Mouse (Mus musculus) thymus, postnatal 0 days (tissue): ENCODE measurements around the gene 4933428G20Rik. TPM values are rescaled to one million over a fixed set of nuclear protein-coding genes. Genes with fewer than 3 reads are reported as not detected.

Experiments used
- DNase-seq: peaks from one replicate; pipeline ENCODE4 v3.0.0-alpha.2; 2015; ENCODE audit warnings: low spot score
- polyA plus RNA-seq: library from polyadenylated mRNA; unstranded; fragments of >200 nt; fragmentation: Nextera tagmentation; extraction: Ambion mirVana; gene quantifications from 2 replicates; pipeline ENCODE4 v1.2.1, GENCODE M21; 2015

4933428G20Rik gene
- 0.09 and 0.12 TPM in 2 replicates for polyA plus RNA-seq

- DNase-seq: no peak
These were observed at the start of gene 4933428G20Rik for GRCm38 (mm10) chr11:97499865-97500719. Gene 4933428G20Rik (minus strand): TSS chr11:97500340.

GRCm38 (mm10) chr11:97548757-97549156 is 48.6 kb upstream of the 4933428G20Rik start:
- no peak for DNase-seq

- DNase-seq: no peak
These were observed 48.0 kb upstream of the 4933428G20Rik start for GRCm38 (mm10) chr11:97547957-97548706.

GRCm38 (mm10) chr11:97546804-97547411 is 46.8 kb upstream of the 4933428G20Rik start:
- DNase-seq: peak; percentile 19

GRCm38 (mm10) chr11:97545808-97546560 is 45.8 kb upstream of the 4933428G20Rik start:
- DNase-seq: no peak

GRCm38 (mm10) chr11:97543883-97544282 is 43.7 kb upstream of the 4933428G20Rik start:
- no peak for DNase-seq

- DNase-seq: no peak
These were observed 43.1 kb upstream of the 4933428G20Rik start for GRCm38 (mm10) chr11:97543181-97543733.

- DNase-seq: no peak
These were observed 42.3 kb upstream of the 4933428G20Rik start for GRCm38 (mm10) chr11:97542171-97543150.

- no peak for DNase-seq
These were observed 40.5 kb upstream of the 4933428G20Rik start for GRCm38 (mm10) chr11:97540604-97541003.

- DNase-seq: no peak
These were observed 40.0 kb upstream of the 4933428G20Rik start for GRCm38 (mm10) chr11:97540136-97540535.

- DNase-seq: no peak
These were observed 39.5 kb upstream of the 4933428G20Rik start for GRCm38 (mm10) chr11:97539622-97540021.

- DNase-seq: no peak
These were observed 37.5 kb upstream of the 4933428G20Rik start for GRCm38 (mm10) chr11:97537580-97538089.

- no peak for DNase-seq
These were observed 36.9 kb upstream of the 4933428G20Rik start for GRCm38 (mm10) chr11:97536835-97537579.

- no peak for DNase-seq
These were observed 36.1 kb upstream of the 4933428G20Rik start for GRCm38 (mm10) chr11:97536083-97536747.

GRCm38 (mm10) chr11:97535660-97536059 is 35.5 kb upstream of the 4933428G20Rik start:
- DNase-seq: no peak

GRCm38 (mm10) chr11:97535308-97535630 is 35.1 kb upstream of the 4933428G20Rik start:
- DNase-seq: no peak

GRCm38 (mm10) chr11:97534442-97535307 is 34.5 kb upstream of the 4933428G20Rik start:
- peak; percentile 21 for DNase-seq
